Mouse (Mus musculus): ENCODE results near the gene Amy1.
"Not testable (repeated sequence)": the region's sequence is repeated elsewhere in the genome, so short reads cannot be mapped to it uniquely, and the experiment has no call there.

Gene Amy1

GRCm38 (mm10) chr3:113606599-113606998 lies at the start of gene Amy1:
Gene Amy1, minus strand, starts transcription at chr3:113606699.
- no peak for DNase-seq (ENCODE audit: low spot score in 2 of 2)

- no peak for DNase-seq (ENCODE audit: low spot score in 2 of 2)
Observed at GRCm38 (mm10) chr3:113654335-113654734, 47.8 kb upstream of the Amy1 start.

- not testable (repeated sequence) for DNase-seq (ENCODE audit: low spot score in 2 of 2)
Observed at GRCm38 (mm10) chr3:113651386-113651785, 44.9 kb upstream of the Amy1 start.

- no peak for DNase-seq (ENCODE audit: low spot score in 2 of 2)
Observed at GRCm38 (mm10) chr3:113639545-113639944, 33.0 kb upstream of the Amy1 start.

- DNase-seq (ENCODE audit: low spot score in 2 of 2): no peak
Observed at GRCm38 (mm10) chr3:113634220-113634619, 27.7 kb upstream of the Amy1 start.

- no peak for DNase-seq (ENCODE audit: low spot score in 2 of 2)
Observed at GRCm38 (mm10) chr3:113631611-113632010, 25.1 kb upstream of the Amy1 start.

GRCm38 (mm10) chr3:113630564-113630963 lies 24.1 kb upstream of the Amy1 start:
- DNase-seq (ENCODE audit: low spot score in 2 of 2): no peak

- peak; percentile 91 to 96 for DNase-seq (ENCODE audit: low spot score in 2 of 2)
Observed at GRCm38 (mm10) chr3:113629606-113630359, 23.3 kb upstream of the Amy1 start, which contains the start of gene Rnpc3. Gene Rnpc3, minus strand, starts transcription at chr3:113630149.

- DNase-seq (ENCODE audit: low spot score in 2 of 2): no peak
Observed at GRCm38 (mm10) chr3:113590844-113591243, 15.7 kb downstream of the Amy1 start.

GRCm38 (mm10) chr3:113574578-113574977 lies 31.9 kb downstream of the Amy1 start:
- no peak for DNase-seq (ENCODE audit: low spot score in 2 of 2)

- no peak for DNase-seq (ENCODE audit: low spot score in 2 of 2)
Observed at GRCm38 (mm10) chr3:113574138-113574537, 32.4 kb downstream of the Amy1 start.

GRCm38 (mm10) chr3:113572158-113572557 lies 34.3 kb downstream of the Amy1 start:
- no peak for DNase-seq (ENCODE audit: low spot score in 2 of 2)

- DNase-seq (ENCODE audit: low spot score in 2 of 2): no peak
Observed at GRCm38 (mm10) chr3:113539692-113540091, 66.8 kb downstream of the Amy1 start.

GRCm38 (mm10) chr3:113532328-113532727 lies 74.2 kb downstream of the Amy1 start, which contains the start of gene Amy2a1:
Gene Amy2a1, minus strand, starts transcription at chr3:113532428.
- not testable (repeated sequence) for DNase-seq (ENCODE audit: low spot score in 2 of 2)

Measured in thymus, postnatal 10 days (tissue).